Mouse (Mus musculus) lung, adult 10 weeks (tissue): ENCODE results near the gene Ctps2. TPM values are rescaled to one million over a fixed set of nuclear protein-coding genes. Genes with fewer than 3 reads are reported as not detected.

Source experiments
- polyA plus RNA-seq: library from polyadenylated mRNA; stranded (reverse); fragments of 350-450 nt; fragmentation: Illumina TruSeq; extraction: RNeasy Lipid Tissue Mini Kit (QIAGEN cat#74804); gene quantifications from one replicate; pipeline ENCODE4 v1.2.3, GENCODE M21; 2014; ENCODE audit warnings: low read depth, low replicate concordance; ENCODE audit not compliant: insufficient read depth

Gene Ctps2
- polyA plus RNA-seq: 39.0 TPM

DNA sequence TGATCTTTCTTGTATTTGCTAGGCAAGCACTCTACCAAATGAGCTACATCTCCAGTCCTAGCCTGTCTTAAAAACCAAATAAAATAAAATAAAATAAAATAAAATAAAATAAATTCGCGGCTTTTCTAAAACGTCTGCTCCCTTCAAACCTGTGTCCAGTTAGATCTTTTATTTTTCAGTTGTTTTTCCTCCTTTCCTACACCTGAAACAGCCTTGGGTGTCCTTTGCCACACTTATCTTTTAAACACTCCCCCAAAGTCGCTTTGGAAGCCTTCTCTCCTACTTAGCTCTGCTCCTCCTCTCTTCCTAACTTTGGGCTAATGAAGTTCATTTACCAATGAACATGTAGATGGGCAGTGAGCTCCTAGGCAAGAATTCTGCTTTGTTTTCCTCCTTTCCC lies at the start of gene Ctps2:
TSS of gene Ctps2 (plus strand) at position 301 of the 400 bp plus-strand sequence.

DNA sequence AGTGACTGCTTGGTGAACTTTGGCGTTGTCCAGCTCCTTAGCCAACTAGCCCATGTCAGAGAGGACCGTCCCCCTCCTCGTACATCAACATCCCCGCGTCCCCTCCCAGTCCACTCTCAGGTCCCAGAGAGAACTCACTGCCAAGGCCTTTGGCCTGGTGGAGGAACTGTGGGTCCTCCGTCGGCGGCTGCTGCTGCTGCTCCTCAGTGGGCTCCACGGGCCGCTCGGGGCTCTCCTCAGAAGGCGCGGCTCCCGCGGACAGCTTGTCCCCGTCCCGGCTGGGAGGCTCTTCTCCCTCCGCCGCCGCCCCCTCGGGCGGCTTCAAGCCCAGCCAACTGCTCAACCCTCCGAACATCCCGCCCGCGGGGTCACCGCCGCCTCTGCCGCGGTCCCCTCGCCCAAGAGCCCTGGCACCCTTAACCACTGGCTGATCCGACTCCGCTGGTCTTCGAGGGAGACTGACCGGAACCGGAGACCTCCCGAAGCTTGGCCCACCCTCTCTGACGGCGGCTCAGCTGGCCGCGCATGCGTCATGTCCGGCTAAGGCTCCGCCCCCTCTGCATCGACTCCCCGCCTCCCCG lies 13.0 kb upstream of the Ctps2 start, which contains the start of gene Syap1:
TSS of gene Syap1 (minus strand) at position 517 of the 581 bp plus-strand sequence.

DNA sequence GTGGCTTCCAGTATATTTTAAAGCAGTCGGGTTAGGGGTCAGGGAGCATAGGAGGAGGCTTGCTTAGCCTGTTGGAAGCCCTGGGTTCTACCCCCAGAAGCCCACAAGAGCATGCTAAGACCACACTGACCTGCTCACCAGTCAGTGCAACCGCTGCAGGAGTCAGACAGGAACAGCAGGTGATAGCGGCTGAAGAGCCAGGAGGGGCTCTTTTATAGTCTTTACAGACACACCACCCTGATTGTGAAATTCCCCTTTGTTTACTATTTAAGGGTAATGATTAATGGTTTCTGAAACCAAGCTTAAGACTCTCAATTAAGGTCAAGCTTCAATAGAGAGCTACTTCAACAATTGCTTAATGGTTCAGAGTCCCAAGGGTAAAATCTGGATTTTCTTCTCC lies 63.3 kb downstream of the Ctps2 start, which contains the start of gene S100g:
TSS of gene S100g (minus strand) at position 217 of the 400 bp plus-strand sequence.

Other genes starting within 250 kb of the Ctps2 start
- 87.0 TPM for gene Rbbp7, start 140.8 kb upstream of the Ctps2 start, polyA plus RNA-seq
- gene Txlng, start 71.8 kb upstream of the Ctps2 start, polyA plus RNA-seq: 8.5 TPM
- gene Syap1, start 12.8 kb upstream of the Ctps2 start, polyA plus RNA-seq: 37.1 TPM
- 379 TPM for gene S100g, start 63.4 kb downstream of the Ctps2 start, polyA plus RNA-seq